Mouse (Mus musculus) embryonic facial prominence, embryonic 15.5 days (tissue): Measurements from ENCODE around the gene Ccnl1. TPM values are rescaled to one million over a fixed set of nuclear protein-coding genes. Genes with fewer than 3 reads are reported as not detected.

ENCODE experiments used
- ATAC-seq: fragments of 200-750 bp; cut with Nextera tagmentation; 2 replicates; pipeline ENCODE4 v1.8.0; 2017; ENCODE audit warnings: low read depth, moderate TSS enrichment; ENCODE audit not compliant: insufficient number of reproducible peaks, low FRiP score, low TSS enrichment
- H3K27ac ChIP-seq: fragments of 300-500 bp; sonication (generic); replicated peaks from 2 replicates; pipeline ENCODE4 v1.5.1; 2015; ENCODE audit warnings: mild to moderate bottlenecking, inconsistent platforms
- H3K27me3 ChIP-seq: fragments of 300-500 bp; sonication (generic); 2 replicates; pipeline ENCODE4 v1.6.1; 2015; ENCODE audit warnings: inconsistent platforms
- H3K36me3 ChIP-seq: fragments of 300-500 bp; sonication (generic); 2 replicates; pipeline ENCODE4 v1.6.1; 2015; ENCODE audit warnings: mild to moderate bottlenecking, inconsistent platforms
- H3K4me1 ChIP-seq: fragments of 300-500 bp; sonication (generic); 2 replicates; pipeline ENCODE4 v1.6.1; 2015; ENCODE audit warnings: inconsistent platforms
- H3K4me2 ChIP-seq: fragments of 300-500 bp; sonication (generic); replicated peaks from 2 replicates; pipeline ENCODE4 v1.6.1; 2015; ENCODE audit warnings: mild to moderate bottlenecking, inconsistent platforms
- H3K4me3 ChIP-seq: fragments of 300-500 bp; sonication (generic); replicated peaks from 2 replicates; pipeline ENCODE4 v1.5.1; 2015; ENCODE audit warnings: mild to moderate bottlenecking, inconsistent platforms
- H3K9ac ChIP-seq: fragments of 300-500 bp; sonication (generic); 2 replicates; pipeline ENCODE4 v1.6.1; 2015; ENCODE audit warnings: inconsistent platforms
- H3K9me3 ChIP-seq: fragments of 300-500 bp; sonication (generic); replicated peaks from 2 replicates; pipeline ENCODE4 v1.6.1; 2016; ENCODE audit warnings: inconsistent platforms
- WGBS: fragments of 180-500 bp; shearing (Covaris S2); methylation state at CpG from one replicate; pipeline ENCODE4 v1.1.7; 2015; 5-methylcytosine and 5-hydroxymethylcytosine counted together
- polyA plus RNA-seq: library from polyadenylated mRNA; unstranded; fragments of >200 nt; fragmentation: Nextera tagmentation; extraction: Ambion mirVana; gene quantifications from 2 replicates; pipeline ENCODE4 v1.2.1, GENCODE M21; 2015

Ccnl1 gene
- polyA plus RNA-seq, 1 experiment from 2014 or later = 107 TPM

- Histone ChIP-seq H3K9me3 (no peaks in the 10 kb centered on the region), H3K27ac (no peak overlapping the region), H3K4me2 (no peak overlapping the region), H3K4me1 (peaks cover 28% of the 10 kb centered on the region), H3K4me3 (no peak overlapping the region), H3K9ac (no peak overlapping the region), H3K27me3 (no peaks in the 10 kb centered on the region), H3K36me3 (no peaks in the 10 kb centered on the region)
- WGBS = 80% methylated on average over 7 of the region's 7 CpGs
- ATAC-seq = no peak
These were observed 26.5 kb downstream of the Ccnl1 start for GRCm38 (mm10) chr3:65931542-65931941.

- no peaks in the 10 kb centered on the region for H3K36me3 ChIP-seq
- no peak overlapping the region for H3K9ac ChIP-seq
- no peak overlapping the region for H3K27ac ChIP-seq
- no peak overlapping the region for H3K4me3 ChIP-seq
- H3K9me3 ChIP-seq = no peaks in the 10 kb centered on the region
- WGBS = 41% methylated on average over 8 of the region's 8 CpGs
- no peak for ATAC-seq
- peaks cover 28% of the 10 kb centered on the region for H3K4me1 ChIP-seq
- peak overlapping the region; percentile 46; the same call in 1 of the 2 replicates for H3K4me2 ChIP-seq
- no peaks in the 10 kb centered on the region for H3K27me3 ChIP-seq
These were observed 27.4 kb downstream of the Ccnl1 start for GRCm38 (mm10) chr3:65930636-65931035.

DNA sequence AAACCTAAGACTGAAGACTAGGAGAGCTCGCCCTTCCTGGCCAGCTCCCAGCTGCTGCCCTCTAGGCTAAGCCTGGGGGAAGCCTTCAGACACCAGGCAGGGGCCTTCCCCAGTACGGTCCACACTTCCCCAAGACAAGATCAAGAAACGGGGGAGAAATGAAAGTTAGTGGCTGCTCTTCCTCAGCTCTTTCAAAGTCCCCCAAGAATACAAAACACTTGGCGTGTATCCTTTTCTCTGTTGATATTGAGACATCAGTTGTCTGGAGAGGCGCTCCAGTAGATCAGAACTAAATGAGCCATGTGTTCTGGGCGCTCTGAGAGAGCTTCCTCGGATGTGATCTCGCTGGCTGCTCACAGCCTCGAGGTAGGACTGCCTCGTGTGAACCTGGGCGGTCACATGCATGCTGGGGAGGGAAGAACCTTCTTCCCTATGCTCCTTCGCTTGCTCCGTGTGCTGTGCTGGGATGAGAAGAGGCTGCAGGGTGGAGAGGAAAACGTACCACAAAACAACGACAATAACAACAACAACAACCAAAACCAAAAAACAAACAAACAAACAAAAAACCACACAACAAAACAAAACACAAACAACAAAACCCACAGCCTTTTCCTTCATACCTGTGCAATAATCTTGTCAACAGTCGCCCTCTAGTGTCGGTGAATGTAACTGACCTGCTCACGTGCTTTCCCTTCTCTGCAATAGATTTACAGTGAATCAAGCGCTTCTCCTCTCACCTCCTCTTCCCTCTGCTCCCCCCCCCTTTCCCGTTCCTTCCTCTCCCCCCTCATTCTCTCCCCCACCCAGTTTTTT is 28.0 kb downstream of the Ccnl1 start:
- ATAC-seq = no peak
- H3K9ac ChIP-seq = no peak overlapping the region
- 0 out of 2 replicates have a peak overlapping the region, but pooled peaks have one; percentile 6 for H3K27ac ChIP-seq
- WGBS = 16% methylated on average over 20 of the region's 20 CpGs
- peak overlapping the region; percentile 46 for H3K4me2 ChIP-seq
- peaks cover 28% of the 10 kb centered on the region for H3K4me1 ChIP-seq
- H3K27me3 ChIP-seq = no peaks in the 10 kb centered on the region
- H3K4me3 ChIP-seq = peak overlapping the region; percentile 22
- no peaks in the 10 kb centered on the region for H3K9me3 ChIP-seq
- H3K36me3 ChIP-seq = no peaks in the 10 kb centered on the region

DNA sequence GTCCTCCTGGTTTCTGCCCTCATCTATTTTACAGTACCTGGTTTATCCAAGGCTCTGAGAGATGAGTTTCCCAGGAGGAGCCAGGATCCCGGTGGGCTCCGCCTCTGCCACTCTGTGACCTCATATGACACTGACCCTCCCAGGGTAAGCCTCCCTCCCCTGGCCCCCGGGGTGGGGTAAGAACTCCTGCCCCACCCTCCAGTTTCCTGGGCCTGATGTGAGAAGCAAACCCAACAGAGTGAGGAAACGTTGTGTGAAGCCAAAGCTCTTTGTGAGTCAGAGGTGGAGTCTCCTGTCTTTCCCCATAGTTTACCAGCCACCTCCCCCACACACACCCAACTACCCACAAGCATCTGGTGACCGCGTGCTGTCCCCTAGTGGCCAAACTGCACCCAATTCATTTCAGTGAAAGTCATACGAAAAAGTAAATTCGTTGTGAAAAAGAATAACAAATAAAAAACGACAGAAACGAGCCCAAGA is 28.7 kb downstream of the Ccnl1 start:
- no peak overlapping the region for H3K9ac ChIP-seq
- H3K36me3 ChIP-seq = no peaks in the 10 kb centered on the region
- WGBS = 4% methylated on average over 10 of the region's 10 CpGs
- H3K27ac ChIP-seq = 0 out of 2 replicates have a peak overlapping the region, but pooled peaks have one; percentile 6
- peak overlapping the region; percentile 22 for H3K4me3 ChIP-seq
- H3K4me1 ChIP-seq = peaks cover 28% of the 10 kb centered on the region
- no peaks in the 10 kb centered on the region for H3K9me3 ChIP-seq
- no peaks in the 10 kb centered on the region for H3K27me3 ChIP-seq
- H3K4me2 ChIP-seq = peak overlapping the region; percentile 46
- ATAC-seq = peak; percentile 85

- H3K4me3 ChIP-seq = no peak overlapping the region
- no peak overlapping the region for H3K9ac ChIP-seq
- H3K27me3 ChIP-seq = no peaks in the 10 kb centered on the region
- 46% methylated on average over 4 of the region's 4 CpGs for WGBS
- no peak for ATAC-seq
- peak overlapping the region; percentile 46 for H3K4me2 ChIP-seq
- peaks cover 28% of the 10 kb centered on the region for H3K4me1 ChIP-seq
- no peak overlapping the region for H3K27ac ChIP-seq
- no peaks in the 10 kb centered on the region for H3K9me3 ChIP-seq
- H3K36me3 ChIP-seq = no peaks in the 10 kb centered on the region
These were observed 29.3 kb downstream of the Ccnl1 start for GRCm38 (mm10) chr3:65928614-65929272.

DNA sequence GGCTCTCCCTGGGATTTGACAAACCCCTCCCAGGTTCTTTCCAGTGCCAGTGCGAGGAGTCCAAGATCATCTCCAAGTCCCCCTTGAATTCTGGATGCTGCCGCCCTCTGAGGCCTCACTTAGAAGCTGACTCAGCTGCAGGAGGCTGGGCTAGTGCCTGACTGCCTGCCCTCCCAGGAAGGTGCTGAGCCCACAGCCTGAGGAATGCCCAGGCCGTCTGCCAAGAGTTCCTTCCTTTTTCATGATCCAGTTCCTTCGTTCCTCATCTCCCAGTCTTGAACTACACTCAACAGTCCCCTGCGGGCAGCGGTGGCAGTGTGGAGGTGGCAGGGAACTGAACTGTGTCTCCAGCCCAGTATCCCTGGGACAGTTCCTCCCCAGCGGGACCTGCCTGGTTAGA is 30.4 kb downstream of the Ccnl1 start:
- no peaks in the 10 kb centered on the region for H3K9me3 ChIP-seq
- WGBS = 29% methylated on average over 7 of the region's 7 CpGs
- no peak overlapping the region for H3K4me3 ChIP-seq
- no peaks in the 10 kb centered on the region for H3K36me3 ChIP-seq
- ATAC-seq = peak; percentile 36; the same call in 1 of the 2 replicates
- H3K27me3 ChIP-seq = no peaks in the 10 kb centered on the region
- no peak overlapping the region for H3K9ac ChIP-seq
- peaks cover 28% of the 10 kb centered on the region for H3K4me1 ChIP-seq
- H3K27ac ChIP-seq = peak overlapping the region; percentile 35
- no peak overlapping the region for H3K4me2 ChIP-seq

GRCm38 (mm10) chr3:65927101-65927501 is 30.9 kb downstream of the Ccnl1 start:
- no peak overlapping the region for H3K9ac ChIP-seq
- no peaks in the 10 kb centered on the region for H3K36me3 ChIP-seq
- H3K27ac ChIP-seq = peak overlapping the region; percentile 35; the same call in 1 of the 2 replicates
- no peak overlapping the region for H3K4me2 ChIP-seq
- no peak overlapping the region for H3K4me3 ChIP-seq
- H3K4me1 ChIP-seq = peaks cover 28% of the 10 kb centered on the region
- 70% methylated on average over 4 of the region's 4 CpGs for WGBS
- ATAC-seq = no peak
- no peaks in the 10 kb centered on the region for H3K27me3 ChIP-seq
- no peaks in the 10 kb centered on the region for H3K9me3 ChIP-seq

GRCm38 (mm10) chr3:65926426-65926825 is 31.6 kb downstream of the Ccnl1 start:
- Histone ChIP-seq H3K4me1 (peaks cover 28% of the 10 kb centered on the region), H3K9me3 (no peaks in the 10 kb centered on the region), H3K27ac (no peak overlapping the region), H3K4me3 (no peak overlapping the region), H3K4me2 (no peak overlapping the region), H3K27me3 (no peaks in the 10 kb centered on the region), H3K36me3 (no peaks in the 10 kb centered on the region), H3K9ac (no peak overlapping the region)
- no peak for ATAC-seq
- 82% methylated on average over 5 of the region's 5 CpGs for WGBS

GRCm38 (mm10) chr3:65925058-65925740 is 32.9 kb downstream of the Ccnl1 start:
- H3K4me2 ChIP-seq = no peak overlapping the region
- H3K27me3 ChIP-seq = no peaks in the 10 kb centered on the region
- peaks cover 22% of the 10 kb centered on the region for H3K4me1 ChIP-seq
- H3K9ac ChIP-seq = no peak overlapping the region
- WGBS = 81% methylated on average over 5 of the region's 5 CpGs
- no peak overlapping the region for H3K4me3 ChIP-seq
- ATAC-seq = no peak
- H3K36me3 ChIP-seq = no peaks in the 10 kb centered on the region
- no peak overlapping the region; the same call in 1 of the 2 replicates for H3K27ac ChIP-seq
- H3K9me3 ChIP-seq = no peaks in the 10 kb centered on the region

DNA sequence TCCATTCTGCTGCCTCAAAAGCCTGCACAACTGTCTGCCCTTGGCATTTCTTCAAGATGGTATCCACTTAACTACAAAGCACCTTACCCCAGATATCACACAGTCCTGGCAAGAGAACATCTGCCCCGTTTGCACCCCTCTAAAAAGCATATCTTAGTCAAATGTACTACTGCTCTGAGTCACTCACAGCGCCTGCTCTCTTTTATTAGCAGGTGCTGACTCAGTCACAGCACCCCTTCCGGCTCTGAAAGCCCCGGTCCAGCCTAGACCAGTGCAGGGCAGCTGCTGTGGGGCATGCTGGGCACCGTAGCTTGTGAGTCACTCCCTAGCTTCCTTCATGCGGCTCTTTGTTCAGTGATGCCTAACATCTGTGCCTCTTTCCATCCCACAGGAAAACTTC is 35.6 kb downstream of the Ccnl1 start:
- H3K4me1 ChIP-seq = peaks cover 4% of the 10 kb centered on the region

GRCm38 (mm10) chr3:65921671-65922070 is 36.4 kb downstream of the Ccnl1 start:
- Histone ChIP-seq H3K27me3 (no peaks in the 10 kb centered on the region), H3K4me3 (no peak overlapping the region), H3K36me3 (no peaks in the 10 kb centered on the region), H3K4me2 (no peak overlapping the region), H3K9ac (no peak overlapping the region), H3K27ac (no peak overlapping the region), H3K4me1 (no peaks in the 10 kb centered on the region), H3K9me3 (no peaks in the 10 kb centered on the region)
- WGBS = 67% methylated on average over 1 of the region's 1 CpGs
- ATAC-seq = no peak

More for the DNA sequence above, 35.6 kb downstream of the Ccnl1 start:
- Histone ChIP-seq H3K4me3 (no peak overlapping the region), H3K4me2 (no peak overlapping the region), H3K27me3 (no peaks in the 10 kb centered on the region), H3K9ac (no peak overlapping the region), H3K36me3 (no peaks in the 10 kb centered on the region), H3K27ac (no peak overlapping the region), H3K9me3 (no peaks in the 10 kb centered on the region)
- WGBS = 56% methylated on average over 6 of the region's 6 CpGs
- ATAC-seq = no peak
